Mouse (Mus musculus): ENCODE results near the gene Ppp6r3.

DNA sequence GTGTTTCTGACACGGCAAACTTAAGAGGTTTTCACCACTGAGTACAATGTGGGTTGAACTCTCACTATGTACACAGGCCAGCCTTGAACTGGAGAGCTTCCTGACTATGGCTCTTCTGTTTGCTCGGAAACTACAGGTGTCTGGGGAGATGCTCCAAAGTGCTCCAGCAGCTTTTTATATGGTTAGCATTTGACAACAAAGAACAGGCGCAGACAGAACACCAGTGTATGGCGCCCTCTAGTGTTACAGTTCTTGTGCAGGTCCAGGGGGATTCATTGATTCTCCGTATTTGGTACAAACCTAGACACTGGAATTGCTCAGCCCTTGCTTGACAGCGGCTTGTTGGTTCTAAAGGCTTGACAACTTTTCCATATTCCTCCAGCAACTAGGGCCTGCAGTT, 124.4 kb downstream of the Ppp6r3 start:
- TF ChIP-seq POLR2A (IDR thresholded peaks at IDR 0.05; ENCODE audit: insufficient read depth, low read length) (no peak), CTCF (IDR thresholded peaks at IDR 0.05; ENCODE audit: low read depth, low read length) (peak; percentile 20)

Data from ES-Bruce4 (cell line).